8 mouse cellular contexts compared by ENCODE assay signal in the genomic region with DNA sequence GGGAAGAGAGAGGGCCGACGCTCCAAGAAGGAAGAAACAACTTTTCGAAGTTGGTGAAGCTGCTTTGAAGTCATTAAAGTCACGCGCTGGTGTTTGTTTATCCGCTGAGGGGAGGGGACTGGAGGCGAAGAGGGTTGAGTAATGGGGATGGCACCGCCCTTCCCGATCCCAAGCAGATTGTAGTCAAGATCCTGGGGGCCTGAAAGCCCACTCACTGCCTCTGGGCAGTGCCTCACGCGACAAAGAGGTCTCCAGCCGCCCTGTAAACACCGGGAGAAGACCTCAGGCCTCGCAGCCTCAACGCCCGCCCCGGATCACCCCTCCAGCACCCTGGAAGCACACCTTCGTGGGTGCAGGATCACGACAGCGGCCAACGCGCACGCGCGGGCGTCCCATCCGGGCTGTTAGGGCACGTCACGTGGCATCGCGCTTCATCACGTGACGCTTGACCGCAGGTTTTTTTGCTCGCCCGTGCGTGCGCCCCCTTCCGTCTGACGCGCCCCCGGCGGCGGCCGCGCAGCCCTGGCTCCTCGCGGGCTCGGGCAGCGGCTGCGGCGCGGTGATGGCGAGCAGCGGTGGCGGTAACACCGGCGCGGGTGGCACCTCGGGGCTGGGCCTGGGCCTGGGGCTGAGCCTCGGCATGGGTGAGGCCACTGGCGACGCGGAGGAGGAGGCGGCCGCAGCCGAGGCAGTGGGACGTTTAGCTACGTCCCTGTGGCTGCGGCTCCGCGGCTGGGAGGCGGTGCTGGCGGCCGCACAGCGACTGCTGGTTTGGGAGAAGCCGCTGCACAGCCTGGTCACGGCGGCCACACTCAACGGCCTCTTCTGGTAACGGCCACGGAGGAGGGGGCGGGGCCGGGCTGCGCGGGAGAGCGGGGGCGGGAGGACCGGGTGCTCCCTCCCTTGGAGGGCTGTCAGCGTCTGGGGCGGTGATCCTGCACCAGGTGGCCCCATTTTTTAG. TPM values are rescaled to one million over a fixed set of nuclear protein-coding genes. Genes with fewer than 3 reads are reported as not detected.
DNase-seq lines count a peak whose midpoint lies in the region; ATAC-seq lines count a peak whose summit lies in the region.

A gene (minus strand): TSS at position 411 of the 961 bp plus-strand sequence.
A gene (plus strand): TSS at position 478 of the 961 bp plus-strand sequence.

- no peaks in the 10 kb centered on the region for H3K9me3 ChIP-seq in forebrain, embryonic 11.5 days (ENCODE audit: control insufficient read depth, low read length)
- no peaks in the 10 kb centered on the region for H3K9me3 ChIP-seq in heart, embryonic 16.5 days (replicated peaks; ENCODE audit: control insufficient read depth, low read length)
- no peaks in the 10 kb centered on the region for H3K9me3 ChIP-seq in liver, embryonic 15.5 days (replicated peaks)
- no peaks in the 10 kb centered on the region for H3K9me3 ChIP-seq in neural tube, embryonic 12.5 days

- peaks cover 4% of the 10 kb centered on the region; the same call in 1 of the 2 replicates for H3K4me1 ChIP-seq in forebrain, embryonic 11.5 days (replicated peaks; ENCODE audit: control insufficient read depth, insufficient read depth, low read length)
- H3K4me1 ChIP-seq in heart, embryonic 16.5 days (ENCODE audit: control insufficient read depth, insufficient read depth, low read length) = peaks cover 17% of the 10 kb centered on the region
- H3K4me1 ChIP-seq in liver, embryonic 15.5 days (replicated peaks) = peaks cover 82% of the 10 kb centered on the region
- H3K4me1 ChIP-seq in neural tube, embryonic 12.5 days = peaks cover 24% of the 10 kb centered on the region

- H3K4me3 ChIP-seq in forebrain, embryonic 11.5 days (ENCODE audit: low read depth, low read length) = peak within 1 kb of the TSS; percentile 83
- H3K4me3 ChIP-seq in heart, embryonic 16.5 days (ENCODE audit: low read length) = peak within 1 kb of the TSS; percentile 59
- peak within 1 kb of the TSS; percentile 96 for H3K4me3 ChIP-seq in liver, embryonic 15.5 days (replicated peaks)
- H3K4me3 ChIP-seq in neural tube, embryonic 12.5 days = peak within 1 kb of the TSS; percentile 76

- WGBS in forebrain, embryonic 11.5 days = under 1% methylated on average over 88 of the region's 91 CpGs
- under 1% methylated on average over 90 of the region's 91 CpGs for WGBS in heart, embryonic 16.5 days
- WGBS in liver, embryonic 15.5 days (ENCODE audit: insufficient replicate concordance) = under 1% methylated on average over 91 of the region's 91 CpGs
- under 1% methylated on average over 88 of the region's 91 CpGs for WGBS in neural tube, embryonic 12.5 days

- no peaks in the 10 kb centered on the region for H3K27me3 ChIP-seq in forebrain, embryonic 11.5 days (ENCODE audit: control insufficient read depth, insufficient read depth, low read length)
- no peaks in the 10 kb centered on the region for H3K27me3 ChIP-seq in heart, embryonic 16.5 days (ENCODE audit: control insufficient read depth, insufficient read depth, low read length)
- H3K27me3 ChIP-seq in liver, embryonic 15.5 days = no peaks in the 10 kb centered on the region
- H3K27me3 ChIP-seq in neural tube, embryonic 12.5 days (replicated peaks) = no peaks in the 10 kb centered on the region

- H3K4me2 ChIP-seq in forebrain, embryonic 11.5 days (ENCODE audit: low read depth, low read length, severe bottlenecking) = peak within 1 kb of the TSS; percentile 99
- peak within 1 kb of the TSS; percentile 94 for H3K4me2 ChIP-seq in heart, embryonic 16.5 days (ENCODE audit: low read depth, low read length)
- peak within 1 kb of the TSS; percentile 83 for H3K4me2 ChIP-seq in liver, embryonic 15.5 days
- H3K4me2 ChIP-seq in neural tube, embryonic 12.5 days (replicated peaks) = peak within 1 kb of the TSS; percentile 93

- DNase-seq in CD8-positive naive resting alpha-beta T cell, adult 2 months (ENCODE audit: low read depth in 2 of 2, low spot score in 2 of 2) = peak; percentile 95 to 97
- peak; percentile 90 for DNase-seq in c-Kit-positive CD71-negative TER-119-negative erythroid progenitor cells, embryonic 14.5 days (ENCODE audit: low read depth)
- peak; percentile 99 for DNase-seq in forebrain, embryonic 11.5 days (ENCODE audit: low spot score)
- DNase-seq in kidney, postnatal 36 days = peak; percentile 97 to 98
- DNase-seq in telencephalon, adult 2 months (ENCODE audit: low read depth, low spot score) = peak; percentile 91

- ATAC-seq in forebrain, embryonic 11.5 days (replicated peaks; ENCODE audit: low FRiP score) = peak; percentile 87
- peak; percentile 89 for ATAC-seq in heart, embryonic 16.5 days (replicated peaks; ENCODE audit: extremely low read depth, insufficient read depth, low FRiP score)
- peak; percentile 76 for ATAC-seq in liver, embryonic 15.5 days (ENCODE audit: insufficient read depth)
- peak; percentile 85 for ATAC-seq in neural tube, embryonic 12.5 days (ENCODE audit: low FRiP score, low read depth)

- H3K9ac ChIP-seq in forebrain, embryonic 11.5 days (ENCODE audit: low read length) = peak within 1 kb of the TSS; percentile 91
- peak within 1 kb of the TSS; percentile 77 for H3K9ac ChIP-seq in heart, embryonic 16.5 days (ENCODE audit: low read length)
- peak within 1 kb of the TSS; percentile 99 for H3K9ac ChIP-seq in liver, embryonic 15.5 days
- H3K9ac ChIP-seq in neural tube, embryonic 12.5 days = peak within 1 kb of the TSS; percentile 85

- H3K36me3 ChIP-seq in forebrain, embryonic 11.5 days (ENCODE audit: control insufficient read depth, insufficient read depth, low read length) = peaks cover 5% of the 10 kb centered on the region; the same call in 1 of the 2 replicates
- peaks cover 50% of the 10 kb centered on the region for H3K36me3 ChIP-seq in heart, embryonic 16.5 days (ENCODE audit: control insufficient read depth, insufficient read depth)
- peaks cover 65% of the 10 kb centered on the region for H3K36me3 ChIP-seq in liver, embryonic 15.5 days (replicated peaks)
- peaks cover 56% of the 10 kb centered on the region for H3K36me3 ChIP-seq in neural tube, embryonic 12.5 days

- H3K27ac ChIP-seq in forebrain, embryonic 11.5 days (ENCODE audit: low read depth, low read length) = peak within 1 kb of the TSS; percentile 90
- H3K27ac ChIP-seq in heart, embryonic 16.5 days (ENCODE audit: low read length) = peak within 1 kb of the TSS; percentile 81
- H3K27ac ChIP-seq in liver, embryonic 15.5 days (replicated peaks) = peak within 1 kb of the TSS; percentile 99
- H3K27ac ChIP-seq in neural tube, embryonic 12.5 days = peak within 1 kb of the TSS; percentile 89

RNA-seq across cellular contexts. Expression of the first gene that starts in this region (rescaled TPM):
- 48.4 and 49.1 TPM in 2 replicates for polyA plus RNA-seq in forebrain, embryonic 11.5 days (2014; fragmentation: Nextera tagmentation; extraction: Ambion mirVana)
- polyA plus RNA-seq in heart, embryonic 16.5 days (2015; fragmentation: Nextera tagmentation; extraction: Ambion mirVana) = 39.2 and 40.9 TPM in 2 replicates
- 48.8 and 54.7 TPM in 2 replicates for polyA plus RNA-seq in liver, embryonic 15.5 days (2015; fragmentation: Nextera tagmentation; extraction: Ambion mirVana)
- 70.0 and 72.3 TPM in 2 replicates for polyA plus RNA-seq in neural tube, embryonic 12.5 days (2016; fragmentation: Nextera tagmentation; extraction: Ambion mirVana)

RNA-seq across cellular contexts. Expression of the second gene that starts in this region (rescaled TPM):
- polyA plus RNA-seq in forebrain, embryonic 11.5 days (2014; fragmentation: Nextera tagmentation; extraction: Ambion mirVana) = 58.9 and 65.6 TPM in 2 replicates
- 33.9 TPM in 2 replicates for polyA plus RNA-seq in heart, embryonic 16.5 days (2015; fragmentation: Nextera tagmentation; extraction: Ambion mirVana)
- 55.8 and 59.7 TPM in 2 replicates for polyA plus RNA-seq in liver, embryonic 15.5 days (2015; fragmentation: Nextera tagmentation; extraction: Ambion mirVana)
- 94.5 and 96.0 TPM in 2 replicates for polyA plus RNA-seq in neural tube, embryonic 12.5 days (2016; fragmentation: Nextera tagmentation; extraction: Ambion mirVana)

Comparison
In these comparisons a context has a peak if more than half of its experiments do, and no peak if none do; other contexts are left out.
1. Peak in every context shown above with its lines: DNase-seq, ATAC-seq, H3K4me3 ChIP-seq and H3K27ac ChIP-seq.